Mouse (Mus musculus) CD4-positive naive resting alpha-beta T cell, adult 57 days (primary cell): ENCODE measurements around the gene Ap2b1. TPM values are rescaled to one million over a fixed set of nuclear protein-coding genes. Genes with fewer than 3 reads are reported as not detected.

ENCODE experiments used
- total RNA-seq: library from RNA; stranded (reverse); gene quantifications from one replicate; pipeline ENCODE4 v1.2.4, GENCODE M21; 2023

Ap2b1 gene
- 86.8 TPM for total RNA-seq

GRCm38 (mm10) chr11:83298225-83299195 lies at the start of gene Ap2b1:
Gene Ap2b1, plus strand, starts transcription at chr11:83299024.

GRCm38 (mm10) chr11:83286566-83286965 lies 12.3 kb upstream of the Ap2b1 start, which contains the start of gene Slfn14:
Gene Slfn14, minus strand, starts transcription at chr11:83286726.

DNA sequence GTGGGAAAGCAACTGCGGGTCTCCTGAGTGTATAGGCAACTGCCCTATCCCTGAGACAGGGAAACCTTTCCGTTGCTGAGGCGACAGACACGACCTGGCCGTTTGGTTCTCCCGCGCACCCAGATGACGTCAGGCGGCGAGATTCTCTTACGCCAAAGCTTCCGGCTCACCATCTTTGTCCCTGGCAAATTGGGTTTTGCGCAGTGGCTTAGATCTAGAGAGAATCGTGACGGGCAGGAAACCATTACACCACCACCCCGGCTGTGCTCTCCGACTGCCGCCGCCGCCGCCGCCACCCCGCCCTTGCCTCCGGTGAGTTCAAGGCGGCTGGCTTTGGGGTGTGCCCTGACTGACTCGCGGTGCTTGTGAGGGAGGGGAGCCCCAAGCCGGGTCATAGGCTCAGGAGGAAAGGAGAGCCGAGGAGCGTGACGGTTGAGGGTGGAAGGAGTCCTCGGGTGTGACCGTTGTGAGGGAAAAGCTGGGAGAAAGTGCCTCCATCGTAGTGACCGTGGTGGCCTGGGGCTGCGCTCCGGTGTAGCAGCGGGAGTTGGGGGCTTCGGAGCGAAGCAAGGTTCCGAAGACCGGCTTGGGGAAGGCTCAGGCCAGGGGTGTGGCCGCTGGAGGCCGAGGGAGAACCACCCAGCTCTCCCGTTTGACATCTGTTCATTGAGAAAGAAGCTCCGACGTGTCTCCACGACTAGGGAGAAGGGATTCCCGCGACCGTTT lies 3.9 kb downstream of the Ap2b1 start, which contains the start of gene Pex12:
Gene Pex12 (minus strand): TSS at position 61 of the 726 bp plus-strand sequence.

GRCm38 (mm10) chr11:83409087-83409754 lies 110.4 kb downstream of the Ap2b1 start, which contains the start of gene Rasl10b:
Gene Rasl10b, plus strand, starts transcription at chr11:83409137.

DNA sequence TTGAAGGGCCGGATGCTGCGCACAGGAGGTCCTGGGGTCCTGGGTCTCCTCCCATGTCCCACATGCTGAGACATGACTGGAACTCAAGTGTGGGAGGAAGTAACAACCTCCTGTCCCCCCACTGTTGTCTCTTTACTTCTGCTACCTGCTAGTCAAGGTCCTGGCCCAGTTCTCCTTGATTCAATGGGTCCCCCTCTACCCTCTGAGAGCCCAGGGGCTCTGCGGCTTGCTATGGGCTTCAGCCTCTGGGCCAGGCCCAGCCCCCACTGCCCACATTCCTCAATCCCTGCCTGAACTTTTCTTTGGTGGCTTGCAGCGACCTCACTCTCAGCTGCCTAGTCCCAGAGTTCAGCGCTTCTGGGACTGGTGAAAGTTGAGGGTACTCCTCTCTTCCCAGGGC lies 130.5 kb downstream of the Ap2b1 start, which contains the start of gene Gas2l2:
Gene Gas2l2 (minus strand): TSS at position 101 of the 400 bp plus-strand sequence.

GRCm38 (mm10) chr11:83437377-83437776 lies 138.6 kb downstream of the Ap2b1 start, which contains the start of gene 1700020L24Rik:
Gene 1700020L24Rik, plus strand, starts transcription at chr11:83437677.

Other genes with a start within 250 kb of the Ap2b1 start
- 186 TPM for gene Slfn2, start 233.9 kb upstream of the Ap2b1 start, total RNA-seq
- gene Slfn1, start 182.2 kb upstream of the Ap2b1 start, total RNA-seq, result 144 TPM
- 1.7 TPM for gene Slfn4, start 123.8 kb upstream of the Ap2b1 start, total RNA-seq
- gene Slfn3, start 107.7 kb upstream of the Ap2b1 start, total RNA-seq, result 7.7 TPM
- not detected for gene Slfn14, start 12.3 kb upstream of the Ap2b1 start, total RNA-seq
- 13.8 TPM for gene Pex12, start 3.6 kb downstream of the Ap2b1 start, total RNA-seq
- gene Rasl10b, start 110.1 kb downstream of the Ap2b1 start, total RNA-seq, result 0.89 TPM
- not detected for gene Gas2l2, start 130.4 kb downstream of the Ap2b1 start, total RNA-seq
- gene 1700020L24Rik, start 138.7 kb downstream of the Ap2b1 start, total RNA-seq, result 1.1 TPM
- not detected for gene Mmp28, start 164.0 kb downstream of the Ap2b1 start, total RNA-seq
- gene Taf15, start 174.1 kb downstream of the Ap2b1 start, total RNA-seq, result 139 TPM
- gene Heatr9, start 223.2 kb downstream of the Ap2b1 start, total RNA-seq, result 0.62 TPM
- gene Ccl5, start 231.5 kb downstream of the Ap2b1 start, total RNA-seq, result 55.9 TPM